Mouse (Mus musculus) frontal cortex, postnatal 25 days (tissue): Measurements from ENCODE around the gene Nadsyn1.

Source experiments
- DNase-seq, 2 experiments: peaks; one replicate each; pipeline ENCODE4 v3.0.0; 2022; ENCODE audit warnings: low spot score in 2 of 2

The Nadsyn1 gene

GRCm38 (mm10) chr7:143801195-143802065 lies 21.2 kb downstream of the Nadsyn1 start:
- DNase-seq = no peak

- no peak for DNase-seq
Observed at GRCm38 (mm10) chr7:143800770-143801169, 21.9 kb downstream of the Nadsyn1 start.

GRCm38 (mm10) chr7:143798783-143799182 lies 23.9 kb downstream of the Nadsyn1 start:
- DNase-seq = no peak

GRCm38 (mm10) chr7:143793121-143793520 lies 29.5 kb downstream of the Nadsyn1 start:
- DNase-seq = no peak

DNA sequence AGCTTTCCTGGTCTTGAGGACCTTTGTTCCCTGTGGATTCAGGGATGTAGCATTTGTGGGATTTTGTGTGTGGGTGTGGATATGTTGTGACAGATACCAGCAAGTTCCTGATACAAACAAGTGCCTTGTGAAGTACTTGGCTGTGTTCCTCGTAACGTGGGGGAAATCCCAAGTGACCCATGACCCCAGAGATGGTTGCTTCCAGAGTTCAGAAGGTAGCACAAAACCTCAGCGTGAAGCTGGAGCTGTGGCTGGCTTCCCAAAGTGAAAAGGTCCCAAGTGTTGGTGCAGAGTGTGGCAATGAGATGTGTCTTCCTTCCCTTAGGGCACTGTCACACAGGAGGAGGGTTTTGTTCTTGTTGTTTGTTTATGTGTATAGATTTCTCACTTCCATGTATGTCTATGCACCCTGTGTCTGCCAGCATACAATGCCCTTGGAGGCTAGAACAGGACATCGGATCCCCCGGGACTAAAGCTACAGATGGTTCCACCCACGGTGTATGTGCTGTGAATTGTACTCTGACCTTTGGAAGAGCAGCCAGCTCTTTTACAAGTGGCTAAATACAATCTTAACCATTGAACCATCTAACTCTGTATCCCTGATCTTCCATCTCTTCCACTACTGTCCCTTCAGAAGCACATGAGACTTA lies 30.2 kb downstream of the Nadsyn1 start:
- DNase-seq = no peak

DNA sequence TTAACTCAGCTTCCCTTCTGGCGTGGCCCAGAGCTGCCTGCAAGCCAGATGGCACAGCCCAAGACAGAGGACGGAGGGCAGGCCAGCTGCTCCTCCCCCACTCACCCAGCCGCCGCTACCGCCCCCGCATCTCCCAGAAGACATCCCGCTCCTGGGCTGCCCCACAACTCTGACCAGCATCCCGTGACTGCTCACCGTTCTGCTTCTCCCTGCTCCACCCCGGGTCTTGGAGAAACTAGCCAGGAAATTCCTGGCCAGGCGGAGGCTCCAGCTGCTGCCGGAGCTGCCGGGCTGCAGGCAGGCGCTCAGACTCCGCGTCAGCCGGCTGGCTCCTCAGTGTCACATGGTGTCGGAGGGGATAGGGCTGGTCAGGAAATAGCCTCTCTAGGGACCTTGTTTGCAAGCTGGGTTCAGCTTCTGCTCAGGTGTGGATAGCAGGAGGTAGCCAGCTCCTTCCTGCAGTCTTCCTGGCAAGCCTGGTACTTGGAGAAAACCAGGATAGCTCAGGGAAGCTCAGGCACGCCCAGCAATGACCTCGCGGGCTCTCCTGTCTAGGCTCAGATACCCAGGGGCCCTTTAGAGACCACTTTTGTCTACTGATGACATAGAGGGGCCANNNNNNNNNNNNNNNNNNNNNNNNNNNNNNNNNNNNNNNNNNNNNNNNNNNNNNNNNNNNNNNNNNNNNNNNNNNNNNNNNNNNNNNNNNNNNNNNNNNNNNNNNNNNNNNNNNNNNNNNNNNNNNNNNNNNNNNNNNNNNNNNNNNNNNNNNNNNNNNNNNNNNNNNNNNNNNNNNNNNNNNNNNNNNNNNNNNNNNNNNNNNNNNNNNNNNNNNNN lies 38.4 kb downstream of the Nadsyn1 start, which contains the start of gene Mrgpre:
Gene Mrgpre (minus strand): TSS at position 505 of the 834 bp plus-strand sequence.
- DNase-seq = peak; percentile 28

DNA sequence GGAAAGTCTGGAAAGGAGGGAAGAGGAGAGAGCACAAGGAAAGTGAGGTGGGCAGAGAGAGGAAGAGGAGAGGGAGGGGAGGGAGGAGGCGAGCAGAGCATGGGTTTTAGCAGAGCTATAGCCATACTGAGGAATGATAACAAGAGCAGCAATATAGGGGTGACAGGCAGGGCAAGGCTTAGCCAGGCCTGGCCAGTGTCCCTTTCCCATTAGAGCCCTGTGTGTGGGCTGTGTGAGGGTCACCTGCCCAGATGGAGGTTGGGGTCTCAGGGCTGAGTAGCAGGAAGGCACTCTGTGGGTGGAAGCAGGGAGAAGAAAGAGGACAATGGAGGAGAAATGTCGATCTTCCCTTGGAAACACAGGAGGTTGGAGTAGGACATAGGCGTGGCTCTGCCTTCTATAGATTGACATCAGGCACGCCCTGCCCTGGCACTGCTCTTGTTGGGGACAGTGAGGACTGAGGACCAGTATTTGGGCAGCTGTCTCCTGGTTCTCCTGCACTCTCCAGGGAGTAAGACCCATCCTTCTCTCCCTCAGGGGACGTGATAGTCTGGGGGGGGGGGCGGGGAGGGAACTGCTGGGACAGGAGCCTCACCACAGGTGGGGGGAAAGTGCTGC lies 39.2 kb downstream of the Nadsyn1 start:
- no peak for DNase-seq

DNA sequence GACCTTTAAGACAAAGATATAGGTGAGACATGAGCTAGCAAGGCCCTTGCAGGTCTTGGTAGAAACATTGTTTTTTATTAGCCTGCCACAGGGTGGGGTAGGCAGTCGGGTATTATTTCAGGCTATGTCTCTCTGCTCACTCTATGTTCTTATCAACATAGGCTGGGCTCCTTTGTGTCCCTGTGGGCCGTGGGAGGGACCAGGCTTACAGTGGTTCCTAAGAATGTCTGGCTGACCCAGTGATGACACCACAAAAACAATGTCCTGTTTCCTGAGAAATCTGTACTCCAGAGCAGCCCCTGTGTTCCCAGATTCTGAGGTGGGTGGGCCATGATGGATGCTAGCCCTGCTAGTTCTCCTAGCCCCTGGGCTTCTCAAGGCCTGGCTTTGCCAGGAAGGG lies 45.3 kb downstream of the Nadsyn1 start:
- DNase-seq = no peak

GRCm38 (mm10) chr7:143776137-143776536 lies 46.5 kb downstream of the Nadsyn1 start:
- no peak for DNase-seq

- DNase-seq = no peak
Observed at GRCm38 (mm10) chr7:143769461-143769860, 53.2 kb downstream of the Nadsyn1 start.

DNA sequence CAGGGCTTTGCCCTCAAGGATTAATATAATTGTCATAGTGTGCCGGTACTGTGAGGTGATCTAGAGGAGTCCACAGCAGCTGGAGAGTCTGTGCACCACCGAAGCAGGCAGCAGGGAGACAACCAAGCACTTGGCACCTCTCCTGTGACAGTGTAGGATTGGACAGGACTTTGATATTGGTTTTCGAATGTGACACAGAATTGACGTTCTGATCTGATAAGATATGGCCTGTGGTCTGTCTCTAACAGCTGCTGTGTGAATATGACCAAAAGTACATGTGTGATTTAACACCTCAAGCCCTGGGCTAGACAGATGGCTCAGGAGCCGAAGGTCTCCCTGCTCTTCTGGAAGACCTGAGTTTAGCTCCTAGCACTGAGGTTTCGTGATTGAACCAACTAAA lies 54.4 kb downstream of the Nadsyn1 start:
- DNase-seq = no peak

DNA sequence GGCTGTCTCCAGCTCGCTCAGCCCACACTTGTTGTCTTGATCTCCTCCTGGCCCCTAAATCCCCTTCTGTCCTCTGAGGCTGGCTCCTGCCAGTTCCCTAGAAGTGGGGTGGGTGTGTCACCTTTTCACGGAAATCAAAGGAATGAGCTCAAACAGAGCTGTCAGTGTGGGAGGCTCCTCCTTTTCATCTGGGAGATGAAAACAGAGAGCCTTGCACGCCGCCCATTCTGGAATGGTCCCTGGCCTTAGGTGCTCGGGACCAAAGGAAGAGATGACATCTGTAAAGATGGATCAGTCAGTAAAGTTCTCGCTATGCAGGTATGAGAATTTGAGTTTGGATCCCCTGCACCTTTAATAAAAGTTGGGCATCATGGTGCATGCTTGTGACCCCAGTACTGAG lies 55.8 kb downstream of the Nadsyn1 start, which contains the start of gene Mrgprg:
Gene Mrgprg (minus strand): TSS at position 101 of the 400 bp plus-strand sequence.
- DNase-seq = no peak

- no peak for DNase-seq
Observed at GRCm38 (mm10) chr7:143764876-143765530, 57.6 kb downstream of the Nadsyn1 start.

DNA sequence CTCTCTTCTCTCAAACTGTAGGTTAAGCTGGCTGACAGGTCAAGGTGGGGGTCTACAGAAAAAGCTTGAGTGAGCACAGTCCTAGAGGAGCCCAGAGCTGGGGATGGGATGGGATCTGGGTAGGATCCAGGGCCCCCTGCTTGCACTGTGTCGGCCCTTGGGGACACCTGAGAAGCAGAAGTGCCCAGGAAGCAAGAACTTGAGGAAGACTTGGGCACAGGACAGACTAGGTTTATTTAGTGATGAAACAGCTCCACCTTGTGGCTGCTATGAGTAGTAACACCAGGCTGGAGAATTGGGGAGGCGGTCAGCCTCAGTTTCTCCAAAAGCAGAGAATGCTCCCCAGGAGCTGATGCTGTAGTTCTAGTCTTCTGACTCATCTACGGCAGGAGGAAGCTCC lies 58.9 kb downstream of the Nadsyn1 start:
- no peak for DNase-seq

- DNase-seq = no peak
Observed at GRCm38 (mm10) chr7:143758956-143759355, 63.7 kb downstream of the Nadsyn1 start.

- no peak for DNase-seq
Observed at GRCm38 (mm10) chr7:143757696-143758095, 65.0 kb downstream of the Nadsyn1 start.

- peak in 1 of 2 experiments; percentile 43 for DNase-seq
Observed at GRCm38 (mm10) chr7:143757027-143757390, 65.6 kb downstream of the Nadsyn1 start.

DNA sequence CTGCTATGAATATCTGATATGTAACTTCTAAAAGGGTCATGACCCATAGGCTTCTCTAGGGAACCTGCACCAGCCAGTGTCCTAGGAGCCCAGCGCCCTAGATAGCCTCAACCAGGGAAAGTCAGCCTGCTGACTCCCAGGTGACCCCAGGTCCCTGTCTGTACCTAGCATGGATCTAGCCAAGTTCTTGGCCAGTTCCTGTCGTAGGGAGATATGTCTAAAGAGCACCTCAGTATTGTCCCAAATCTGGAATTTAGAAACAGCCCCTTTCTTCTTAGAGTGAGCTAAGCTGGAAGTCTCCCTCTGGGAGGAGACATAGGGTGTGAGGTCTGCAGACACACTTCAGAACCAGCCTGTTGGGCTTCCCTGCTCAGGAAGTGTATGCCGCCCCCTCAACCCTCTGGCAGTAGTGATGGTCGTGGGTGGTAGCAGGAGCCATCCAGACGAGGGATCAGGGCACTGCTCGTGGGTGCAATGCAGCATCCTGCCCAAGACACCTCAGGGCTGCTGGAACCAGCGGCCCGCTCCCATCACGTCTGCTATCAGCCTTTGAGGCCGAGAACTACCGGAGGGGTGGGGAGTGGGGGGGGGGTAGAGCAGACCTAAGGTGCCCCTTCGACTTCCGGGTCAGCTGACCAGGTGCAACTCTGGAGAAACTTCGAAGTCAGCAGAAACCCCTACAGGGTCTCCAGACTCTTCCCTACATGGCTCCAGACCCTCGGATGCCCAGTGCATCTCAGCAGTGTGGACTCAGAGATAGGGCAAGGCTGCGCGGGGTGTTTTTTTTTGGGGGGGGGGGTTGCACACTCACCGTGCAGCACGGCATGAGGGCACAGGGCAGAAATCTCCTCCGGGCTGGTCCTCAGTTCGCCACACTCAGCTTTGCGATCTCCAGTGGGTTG lies 66.3 kb downstream of the Nadsyn1 start, which contains the start of gene Osbpl5:
Gene Osbpl5 (minus strand): TSS at position 861 of the 902 bp plus-strand sequence.
- DNase-seq = no peak

GRCm38 (mm10) chr7:143755357-143756124 lies 67.1 kb downstream of the Nadsyn1 start:
- no peak for DNase-seq
